Mouse (Mus musculus): ENCODE measurements around the gene Kdm4a.

Gene Kdm4a

DNA sequence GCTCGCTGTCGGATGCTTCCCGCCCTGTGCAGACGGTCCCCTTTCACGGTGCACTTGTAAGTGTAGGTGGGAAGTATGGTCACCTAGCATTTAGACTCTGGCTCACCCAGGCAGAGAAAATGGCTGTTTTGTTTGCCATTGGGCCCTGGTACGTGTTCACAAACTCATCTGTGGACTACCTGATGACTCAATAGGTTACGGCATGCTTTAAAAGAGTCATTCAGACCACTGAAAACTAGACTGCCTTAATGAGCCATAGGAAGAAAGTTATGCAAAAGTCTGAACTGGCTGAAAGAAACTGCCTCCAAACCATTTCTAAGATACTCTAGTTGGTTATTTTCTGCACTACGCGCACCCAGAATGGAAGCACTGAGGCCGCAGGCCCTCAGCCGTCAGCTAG, 63.7 kb downstream of the Kdm4a start:
- DNase-seq (ENCODE audit: low spot score in 2 of 2): no peak

DNA sequence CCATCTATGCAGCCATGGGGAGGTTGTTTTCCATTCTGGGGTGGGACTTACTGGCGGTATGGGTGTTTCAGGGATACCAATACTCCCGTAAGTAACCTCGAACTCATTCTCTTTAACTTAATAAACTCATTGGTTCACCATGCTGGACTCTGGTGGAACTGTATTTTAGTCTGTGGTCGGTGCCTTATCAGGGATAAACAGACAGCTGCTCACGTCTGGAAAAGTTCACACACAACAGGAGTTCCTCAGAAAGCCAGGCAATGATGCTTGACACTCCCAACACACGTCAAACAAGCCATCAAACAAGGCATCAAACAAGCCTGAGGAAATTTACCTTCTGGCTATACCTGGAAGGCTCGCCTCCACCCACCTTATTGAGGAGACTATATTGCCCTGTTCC, 64.7 kb downstream of the Kdm4a start:
- DNase-seq (ENCODE audit: low spot score in 2 of 2): no peak

DNA sequence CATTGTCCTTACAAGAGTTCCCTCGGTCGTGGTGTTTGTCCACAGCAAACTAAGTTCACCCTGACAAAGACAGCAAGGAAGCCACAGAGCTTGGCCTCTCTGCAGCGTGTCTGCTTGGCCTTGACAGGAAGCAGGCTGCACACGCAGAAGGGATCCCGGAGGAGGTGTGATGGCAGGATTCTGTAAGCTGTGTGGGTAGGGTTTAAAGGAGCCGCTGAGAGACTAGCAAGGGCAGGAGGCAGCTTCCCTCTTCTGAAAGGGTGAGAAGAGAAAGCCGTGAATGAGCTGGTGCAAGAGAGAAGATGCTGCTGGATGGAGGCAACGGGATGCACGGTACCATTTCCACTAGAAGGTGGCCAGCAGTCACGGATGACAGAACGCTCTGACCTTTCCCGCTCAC, 67.2 kb downstream of the Kdm4a start:
- DNase-seq (ENCODE audit: low spot score in 2 of 2): no peak

DNA sequence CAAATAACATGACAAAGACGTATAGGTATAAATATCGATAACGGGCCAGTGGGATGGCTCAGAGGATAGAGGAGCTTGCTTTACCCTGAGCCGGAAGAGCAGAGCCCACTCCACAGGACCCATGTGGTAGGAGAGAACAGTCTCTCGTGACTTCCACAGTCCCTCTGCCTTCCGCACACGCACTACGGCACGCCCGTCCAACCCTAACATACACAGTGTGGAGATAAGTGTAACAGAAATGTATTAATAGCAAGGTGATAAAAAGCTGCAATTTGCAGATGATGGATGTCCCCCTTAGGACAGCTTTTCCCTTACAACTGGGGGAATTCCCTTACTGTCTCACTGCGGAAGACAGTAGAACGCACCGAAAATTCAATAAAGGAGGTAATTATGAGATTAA, 70.2 kb downstream of the Kdm4a start:
- no peak for DNase-seq (ENCODE audit: low spot score in 2 of 2)

DNA sequence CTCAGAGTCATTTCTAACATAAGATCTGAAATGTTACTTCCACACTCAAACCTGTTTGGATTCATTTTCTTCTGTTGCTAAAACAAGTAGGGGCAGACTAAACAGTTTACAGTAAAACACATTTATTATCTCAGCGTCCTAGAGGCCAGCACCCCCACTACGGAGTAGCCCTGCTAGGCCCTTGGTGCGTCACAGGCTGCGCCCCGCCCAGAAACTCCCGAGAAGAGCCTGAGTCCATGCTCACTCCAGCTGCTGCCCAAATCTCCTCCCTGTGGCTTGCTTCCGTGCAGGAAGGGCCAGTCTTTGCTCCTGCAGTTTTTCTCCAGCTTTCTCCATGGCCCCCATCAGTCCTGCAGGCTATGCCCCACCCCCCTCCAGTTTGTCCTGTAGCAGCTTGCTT, 71.1 kb downstream of the Kdm4a start:
- DNase-seq (ENCODE audit: low spot score in 2 of 2): no peak

DNA sequence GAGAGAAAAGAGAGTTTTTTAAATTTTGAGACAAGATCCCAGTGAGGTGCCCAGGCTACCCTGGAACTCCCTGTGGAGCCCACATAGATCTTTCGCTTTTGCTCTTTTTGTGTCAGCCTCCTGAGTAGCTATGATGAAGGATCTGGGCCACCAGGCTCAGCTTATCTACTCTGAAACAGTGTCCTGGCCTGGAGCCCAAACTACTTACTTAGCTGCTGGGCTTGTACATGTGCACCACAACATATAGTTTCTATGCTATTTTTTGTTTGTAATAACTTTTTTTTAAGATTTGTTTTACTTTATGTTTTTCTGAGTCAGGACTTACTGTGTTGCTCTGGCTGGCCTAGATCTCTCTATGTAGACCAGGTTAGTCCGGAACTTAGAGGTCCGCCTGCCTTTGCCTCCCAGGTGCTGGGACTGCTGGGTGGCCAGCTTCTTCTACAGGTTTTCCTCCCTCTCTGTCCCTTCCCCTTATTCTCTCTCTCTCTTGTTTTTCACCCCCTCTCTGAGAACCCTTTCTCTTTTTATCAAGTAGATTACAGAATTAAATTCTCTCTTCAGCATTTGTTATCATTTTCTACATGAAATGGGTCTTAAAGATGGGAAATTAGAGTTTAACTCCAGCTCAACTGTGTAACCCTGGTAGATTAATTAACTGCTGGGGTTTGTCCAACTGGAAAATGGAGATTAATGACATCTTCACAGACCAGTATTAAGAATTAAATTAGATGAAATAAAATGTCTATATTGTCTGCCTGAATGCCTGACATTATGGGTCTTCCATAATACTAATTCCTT, 74.4 kb downstream of the Kdm4a start:
- no peak for DNase-seq (ENCODE audit: low spot score in 2 of 2)

DNA sequence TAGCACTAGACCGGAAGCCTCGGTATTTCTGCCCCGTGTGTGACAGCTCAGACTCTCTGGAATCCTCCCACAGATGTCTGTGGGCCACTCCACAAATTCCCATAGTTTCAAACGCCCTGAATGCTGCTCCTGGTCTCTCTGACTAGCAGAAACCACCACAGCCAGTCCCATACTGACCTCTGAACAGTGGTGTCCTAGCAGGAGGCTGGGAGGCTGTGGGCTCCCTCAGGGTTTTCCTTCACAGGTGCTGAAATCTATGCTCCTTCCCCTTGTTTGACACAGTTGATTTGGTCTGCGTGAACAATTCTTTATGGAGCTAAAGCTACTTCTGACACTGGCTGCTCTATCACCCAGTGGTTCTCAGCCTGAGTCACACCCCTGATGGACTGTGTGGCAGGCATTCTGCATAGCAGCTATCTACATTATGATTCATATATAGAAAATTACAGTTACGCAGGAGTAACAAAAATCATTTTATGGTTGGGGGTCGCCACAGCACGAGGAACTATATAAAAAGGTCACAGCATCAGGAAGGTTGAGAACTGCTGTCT, 76.5 kb downstream of the Kdm4a start:
- no peak for DNase-seq (ENCODE audit: low spot score in 2 of 2)

DNA sequence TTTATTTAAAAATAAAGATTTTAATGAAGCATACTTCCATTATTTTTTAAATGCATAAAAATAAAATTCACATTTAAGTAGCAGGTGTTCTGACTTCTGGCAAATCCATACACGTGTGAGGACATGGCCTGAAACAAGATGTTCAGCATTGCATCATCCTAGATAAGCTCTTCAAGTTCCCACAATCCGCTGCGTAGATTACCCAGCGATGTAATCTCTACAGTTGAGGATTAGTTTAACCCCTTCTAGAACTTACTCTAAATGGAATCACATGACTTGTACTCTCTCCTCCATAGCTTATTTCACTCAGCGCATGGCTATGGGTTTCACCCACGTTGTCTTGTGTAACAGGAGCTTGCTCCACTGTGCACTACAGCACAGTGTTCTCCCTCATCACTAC, 78.3 kb downstream of the Kdm4a start:
- no peak for DNase-seq (ENCODE audit: low spot score in 2 of 2)

DNA sequence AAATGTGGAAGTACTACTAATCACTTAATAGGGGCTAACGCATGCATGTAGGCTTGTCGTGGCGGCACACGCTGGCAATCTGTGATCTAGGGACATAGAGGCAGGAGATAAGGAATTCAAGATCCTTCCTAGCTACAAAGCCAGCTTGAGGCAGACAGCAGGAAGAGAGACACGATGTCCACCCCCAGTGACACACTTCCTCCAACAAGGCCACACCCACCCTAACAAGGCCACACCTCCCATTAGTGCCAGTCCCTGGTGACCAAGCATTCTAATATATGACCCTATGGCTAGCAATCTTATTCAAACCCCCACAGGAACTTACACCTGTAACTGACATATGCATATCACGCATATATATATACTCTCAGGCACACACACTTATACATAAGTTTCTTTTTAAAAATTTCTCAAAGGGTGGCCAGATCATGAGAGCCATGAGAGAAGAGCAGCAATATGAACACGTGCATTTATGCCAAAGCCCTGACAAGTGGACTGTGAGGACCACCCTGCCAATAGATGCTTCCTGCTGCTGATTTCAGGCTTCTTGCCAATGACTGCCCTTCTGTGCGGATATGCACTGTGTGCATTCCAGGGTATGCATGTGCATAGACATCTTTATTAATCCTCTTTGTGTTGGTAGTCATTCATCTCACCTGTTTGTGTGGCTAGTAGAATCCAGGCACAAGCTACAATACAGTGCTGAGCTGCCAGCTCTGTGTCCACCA, 80.0 kb downstream of the Kdm4a start:
- no peak for DNase-seq (ENCODE audit: low spot score in 2 of 2)

DNA sequence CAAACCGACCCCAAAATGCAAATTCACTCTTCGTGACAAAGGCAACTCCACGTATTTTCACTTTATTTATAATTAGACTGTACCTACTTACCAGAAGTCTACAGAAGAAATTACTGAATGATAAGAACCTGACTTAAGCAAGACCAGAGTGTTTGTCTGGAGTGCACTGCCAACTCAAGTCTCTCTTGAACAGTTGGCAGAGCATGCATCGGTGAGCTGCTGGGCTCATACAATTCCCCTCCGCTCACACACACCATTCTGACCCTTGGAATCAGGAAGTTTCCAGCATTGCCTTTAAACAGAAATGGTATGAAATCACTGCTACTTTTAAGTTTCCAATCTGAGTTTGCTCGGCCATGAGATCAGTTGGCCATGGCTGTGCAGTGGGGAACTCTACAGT, 81.3 kb downstream of the Kdm4a start:
- no peak for DNase-seq (ENCODE audit: low spot score in 2 of 2)

DNA sequence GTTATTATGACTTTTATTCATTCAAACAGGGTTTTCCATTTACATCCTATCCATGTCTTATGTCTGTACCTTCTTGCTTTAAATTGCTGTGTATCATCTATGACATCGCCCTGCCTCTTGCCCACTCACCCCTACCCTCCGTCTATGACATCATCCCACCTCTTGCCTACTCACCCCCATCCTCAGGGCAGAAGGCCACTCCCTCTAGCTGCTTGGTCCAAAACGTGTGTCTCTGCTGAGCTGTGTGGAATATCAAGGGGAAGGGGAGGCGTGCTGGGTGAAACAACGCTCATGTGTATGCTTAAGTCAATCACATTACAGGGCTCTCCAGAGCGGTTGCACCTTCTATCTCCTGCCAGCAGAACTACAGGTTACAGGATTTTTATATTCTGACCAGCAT, 83.8 kb downstream of the Kdm4a start:
- DNase-seq (ENCODE audit: low spot score in 2 of 2): no peak

DNA sequence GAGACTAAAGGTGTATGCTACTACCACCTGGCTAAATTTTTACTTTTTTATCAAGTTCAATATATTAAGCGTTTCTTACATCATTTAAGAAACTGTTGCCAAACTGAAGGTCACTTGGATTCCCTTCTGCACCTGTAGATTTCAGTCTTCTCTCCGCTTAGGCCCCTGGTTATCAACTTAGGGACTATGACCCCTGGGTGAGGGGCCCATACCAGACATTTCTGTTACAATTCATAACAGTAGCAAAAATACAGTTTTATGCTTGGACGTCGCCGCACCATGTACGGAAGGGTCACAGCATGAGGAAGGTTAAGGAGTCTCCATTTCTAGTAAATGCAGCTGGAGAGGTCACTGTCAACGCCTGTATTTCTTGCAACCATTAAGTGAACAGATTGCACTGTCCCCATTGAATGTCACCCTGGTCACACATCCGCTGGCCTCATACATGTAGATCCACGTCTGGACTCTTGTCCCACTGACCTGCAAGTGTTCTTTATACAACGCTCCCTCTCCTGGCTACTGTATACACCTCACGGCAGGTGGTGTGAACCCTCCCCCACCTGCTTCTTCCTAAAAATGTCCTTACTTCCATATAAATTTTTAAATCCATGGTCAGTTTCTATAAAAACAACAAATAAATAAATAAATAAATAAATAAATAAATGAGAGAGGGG, 86.9 kb downstream of the Kdm4a start:
- no peak for DNase-seq (ENCODE audit: low spot score in 2 of 2)

DNA sequence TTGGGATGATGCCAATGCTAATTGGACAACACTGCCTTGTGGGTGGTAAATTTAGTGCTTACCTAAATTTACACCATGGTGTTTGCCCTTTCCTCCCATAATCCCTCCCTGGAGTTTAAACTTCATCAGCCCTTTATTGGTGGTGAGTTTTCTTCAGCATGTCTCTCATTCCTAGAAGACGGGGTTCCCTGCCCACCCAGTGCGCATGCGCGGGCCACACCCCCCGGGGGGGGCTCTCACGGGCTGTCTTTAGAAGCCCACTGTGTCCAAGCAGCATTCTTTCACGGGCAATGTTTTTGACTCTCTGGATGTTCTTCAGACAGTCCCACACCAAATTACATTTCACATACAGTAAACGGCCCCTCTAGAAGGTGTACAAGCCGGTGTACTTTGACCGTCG, 89.4 kb downstream of the Kdm4a start:
- no peak for DNase-seq (ENCODE audit: low spot score in 2 of 2)

DNA sequence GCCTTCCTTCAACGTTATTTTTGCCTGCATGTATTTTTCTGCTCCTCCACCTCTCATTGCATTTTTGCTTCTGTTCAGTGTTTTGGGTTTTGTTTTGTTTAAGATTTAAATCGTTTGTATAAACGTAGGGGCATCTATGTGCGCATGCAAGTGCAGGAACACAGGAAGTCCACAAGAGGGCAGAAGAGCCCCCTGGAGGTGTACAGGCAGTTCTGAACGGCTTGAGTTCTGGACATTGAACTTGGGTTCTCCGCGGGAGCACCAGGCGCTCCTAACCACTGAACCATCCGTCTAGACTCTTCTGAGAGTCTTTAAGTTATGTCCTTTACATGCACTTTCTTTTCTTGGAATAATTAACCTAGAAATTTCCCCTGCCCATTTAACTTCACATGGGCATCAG, 89.9 kb downstream of the Kdm4a start:
- DNase-seq (ENCODE audit: low spot score in 2 of 2): peak in 1 of 2 experiments; percentile 11

DNA sequence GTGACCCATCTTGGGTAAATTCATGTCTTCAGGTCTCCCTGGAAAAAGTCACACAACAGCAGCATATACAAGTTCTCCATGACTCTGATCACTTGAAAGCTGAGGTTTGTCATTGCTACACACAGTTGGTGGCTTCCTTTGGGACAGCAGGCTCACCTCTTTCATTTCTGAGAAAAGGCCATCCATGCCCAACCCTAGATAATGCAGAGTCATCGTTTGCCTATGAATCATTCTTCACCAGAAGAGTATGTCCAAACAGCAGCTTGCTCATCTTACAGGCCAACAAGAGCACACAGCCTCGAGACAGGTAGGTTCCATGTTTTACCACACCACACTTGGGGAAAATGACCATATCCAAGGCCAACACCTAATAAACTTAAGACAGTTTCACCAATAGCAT, 91.1 kb downstream of the Kdm4a start:
- no peak for DNase-seq (ENCODE audit: low spot score in 2 of 2)
